In the genomic region with DNA sequence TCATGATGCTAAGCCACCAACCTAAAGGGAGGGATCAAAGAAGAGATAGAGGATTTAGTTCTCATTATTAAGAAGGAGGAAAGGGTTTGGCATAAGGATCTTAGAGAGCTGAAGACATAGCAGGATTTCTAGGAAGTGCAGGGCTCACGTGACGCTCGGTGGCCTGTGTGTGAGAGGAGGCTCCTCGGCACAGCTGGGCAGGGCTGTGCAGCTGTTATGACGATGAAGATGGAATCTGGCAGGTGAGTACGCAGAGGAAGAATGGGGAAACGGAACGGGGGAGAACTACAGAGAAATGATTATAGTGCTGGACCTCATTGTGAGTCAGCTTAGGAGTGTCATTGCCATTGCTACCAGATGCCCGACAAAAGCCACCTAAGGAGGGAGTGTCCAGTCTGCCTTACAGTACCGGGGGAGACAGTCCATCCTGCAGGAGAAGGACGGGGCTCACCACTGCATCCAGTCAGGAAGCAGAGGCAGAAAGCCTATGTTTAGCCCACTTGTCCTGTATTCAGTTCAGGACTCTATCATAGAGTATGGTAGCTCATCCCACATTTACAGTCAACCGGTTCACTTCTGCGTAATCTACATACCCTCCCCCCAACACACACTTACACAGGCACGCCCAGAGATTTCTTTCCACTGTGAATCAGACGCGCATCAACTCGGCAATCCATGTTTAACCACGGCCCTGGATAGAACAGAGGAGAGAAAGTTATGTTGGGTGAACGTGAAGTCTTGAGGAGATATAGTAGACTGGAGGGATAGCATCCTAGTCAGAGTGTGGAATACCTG, we compare ENCODE assay signal across 25 mouse cellular contexts. TPM values are rescaled to one million over a fixed set of nuclear protein-coding genes. Genes with fewer than 3 reads are reported as not detected.
A peak's percentile ranks its signal among the peaks of the same experiment; 100 is the strongest.
DNase-seq lines count a peak whose midpoint lies in the region; ATAC-seq lines count a peak whose summit lies in the region.
"Had no signal": no experiment of that assay in that cellular context is flagged by ENCODE, and none has a peak within 500 bp of the region (broad histone marks: within the 10 kb centered on the region; RNA-seq: fewer than 3 reads in every experiment).

No protein-coding gene starts in this region.

- H3K4me2 ChIP-seq in intestine, embryonic 14.5 days (ENCODE audit: low read length) = no peak overlapping the region
- no peak overlapping the region for H3K4me2 ChIP-seq in intestine, embryonic 15.5 days (replicated peaks)
- H3K4me2 ChIP-seq in liver, embryonic 15.5 days = peak overlapping the region; percentile 8; the same call in 1 of the 2 replicates
- H3K4me2 ChIP-seq in hindbrain, embryonic 11.5 days (replicated peaks; ENCODE audit: low read depth, low read length) = no peak overlapping the region
- H3K4me2 ChIP-seq: heart, embryonic 15.5 days; hindbrain, embryonic 15.5 days; kidney, embryonic 15.5 days had no signal

- DNase-seq in intestine, embryonic 14.5 days (ENCODE audit: low spot score) = peak; percentile 32
- DNase-seq in spleen, postnatal 4 days (ENCODE audit: low spot score in 2 of 2) = peak; percentile 8 to 52
- no peak for DNase-seq in spleen, adult 18-20 months
- DNase-seq in cerebellum, adult 9-10 months = no peak
- DNase-seq in hindbrain, embryonic 11.5 days (ENCODE audit: low spot score) = no peak
- DNase-seq in ovary, postnatal 10 days (ENCODE audit: low spot score) = no peak
- DNase-seq: adrenal gland, postnatal 25 days; cerebellum, adult 8-10 months; gastrocnemius, postnatal 25 days; heart, postnatal 4 days; layer of hippocampus, adult 9-11 months; retina, postnatal 1 day; right cerebral cortex, postnatal 4 days had no signal

- H3K27me3 ChIP-seq in intestine, embryonic 14.5 days (replicated peaks; ENCODE audit: control insufficient read depth, insufficient read depth, low read length) = no peaks in the 10 kb centered on the region
- no peaks in the 10 kb centered on the region for H3K27me3 ChIP-seq in intestine, embryonic 15.5 days (replicated peaks)
- H3K27me3 ChIP-seq in liver, embryonic 15.5 days = no peaks in the 10 kb centered on the region
- H3K27me3 ChIP-seq in hindbrain, embryonic 11.5 days (ENCODE audit: control insufficient read depth, insufficient read depth, low read length) = no peaks in the 10 kb centered on the region
- H3K27me3 ChIP-seq: heart, embryonic 15.5 days; hindbrain, embryonic 15.5 days; kidney, embryonic 15.5 days had no signal

- H3K4me1 ChIP-seq in intestine, embryonic 14.5 days (replicated peaks; ENCODE audit: control insufficient read depth, insufficient read depth, low read length) = no peaks in the 10 kb centered on the region
- no peaks in the 10 kb centered on the region for H3K4me1 ChIP-seq in intestine, embryonic 15.5 days (replicated peaks)
- peaks cover 31% of the 10 kb centered on the region for H3K4me1 ChIP-seq in liver, embryonic 15.5 days (replicated peaks)
- H3K4me1 ChIP-seq in hindbrain, embryonic 11.5 days (replicated peaks; ENCODE audit: control insufficient read depth, insufficient read depth, low read length) = no peaks in the 10 kb centered on the region
- H3K4me1 ChIP-seq: heart, embryonic 15.5 days; hindbrain, embryonic 15.5 days; kidney, embryonic 15.5 days; midbrain, embryonic 10.5 days had no signal

- ATAC-seq in intestine, embryonic 14.5 days (replicated peaks; ENCODE audit: low FRiP score, low TSS enrichment, low read depth) = no peak
- no peak for ATAC-seq in intestine, embryonic 15.5 days
- no peak for ATAC-seq in liver, embryonic 15.5 days (ENCODE audit: insufficient read depth)
- no peak for ATAC-seq in hindbrain, embryonic 11.5 days (ENCODE audit: low FRiP score)
- ATAC-seq: CD4-positive, CD25-positive, alpha-beta regulatory T cell, adult 4 months; forebrain, embryonic 16.5 days; intestine, embryonic 16.5 days; lung, postnatal 0 days had no signal

- 83% methylated on average over 19 of the region's 19 CpGs for WGBS in intestine, embryonic 14.5 days
- WGBS in intestine, embryonic 15.5 days = 79% methylated on average over 19 of the region's 19 CpGs
- WGBS in liver, embryonic 15.5 days (ENCODE audit: insufficient replicate concordance) = 71% methylated on average over 19 of the region's 19 CpGs
- 89% methylated on average over 19 of the region's 19 CpGs for WGBS in hindbrain, embryonic 11.5 days

- no peaks in the 10 kb centered on the region for H3K9me3 ChIP-seq in intestine, embryonic 14.5 days (ENCODE audit: control insufficient read depth, low read length)
- no peaks in the 10 kb centered on the region for H3K9me3 ChIP-seq in intestine, embryonic 15.5 days
- H3K9me3 ChIP-seq in liver, embryonic 15.5 days (replicated peaks) = no peaks in the 10 kb centered on the region
- H3K9me3 ChIP-seq in hindbrain, embryonic 11.5 days (ENCODE audit: control insufficient read depth, low read length) = no peaks in the 10 kb centered on the region
- H3K9me3 ChIP-seq: heart, embryonic 15.5 days; hindbrain, embryonic 15.5 days; midbrain, embryonic 10.5 days had no signal

- no peaks in the 10 kb centered on the region for H3K36me3 ChIP-seq in intestine, embryonic 14.5 days (ENCODE audit: control insufficient read depth, insufficient read depth, low read length)
- H3K36me3 ChIP-seq in intestine, embryonic 15.5 days = no peaks in the 10 kb centered on the region
- no peaks in the 10 kb centered on the region for H3K36me3 ChIP-seq in liver, embryonic 15.5 days (replicated peaks)
- H3K36me3 ChIP-seq in hindbrain, embryonic 11.5 days (ENCODE audit: control insufficient read depth, insufficient read depth, low read length) = no peaks in the 10 kb centered on the region
- H3K36me3 ChIP-seq: heart, embryonic 15.5 days; hindbrain, embryonic 15.5 days; kidney, embryonic 15.5 days; midbrain, embryonic 10.5 days had no signal

- no peak overlapping the region for H3K9ac ChIP-seq in intestine, embryonic 14.5 days (ENCODE audit: low read length)
- H3K9ac ChIP-seq in intestine, embryonic 15.5 days = no peak overlapping the region
- H3K9ac ChIP-seq in liver, embryonic 15.5 days = no peak overlapping the region
- no peak overlapping the region for H3K9ac ChIP-seq in hindbrain, embryonic 11.5 days (ENCODE audit: low read depth, low read length)
- H3K9ac ChIP-seq: heart, embryonic 15.5 days; hindbrain, embryonic 15.5 days; kidney, embryonic 15.5 days had no signal

- no peak overlapping the region for H3K4me3 ChIP-seq in intestine, embryonic 14.5 days (ENCODE audit: low read depth, low read length)
- H3K4me3 ChIP-seq in intestine, embryonic 15.5 days (replicated peaks) = no peak overlapping the region
- no peak overlapping the region for H3K4me3 ChIP-seq in liver, embryonic 15.5 days (replicated peaks)
- H3K4me3 ChIP-seq in hindbrain, embryonic 11.5 days (ENCODE audit: low read depth, low read length) = no peak overlapping the region
- H3K4me3 ChIP-seq: heart, embryonic 15.5 days; hindbrain, embryonic 15.5 days; kidney, embryonic 15.5 days; left cerebral cortex, adult 2 months; midbrain, embryonic 10.5 days had no signal

- H3K27ac ChIP-seq in intestine, embryonic 14.5 days (ENCODE audit: low read depth) = no peak overlapping the region
- no peak overlapping the region for H3K27ac ChIP-seq in intestine, embryonic 15.5 days
- peak overlapping the region; percentile 56 for H3K27ac ChIP-seq in liver, embryonic 15.5 days (replicated peaks)
- no peak overlapping the region for H3K27ac ChIP-seq in hindbrain, embryonic 11.5 days (ENCODE audit: low read depth, low read length)
- H3K27ac ChIP-seq: heart, embryonic 15.5 days; hindbrain, embryonic 15.5 days; kidney, embryonic 15.5 days; left cerebral cortex, adult 2 months; macrophage; midbrain, embryonic 10.5 days had no signal

RNA-seq across cellular contexts. Expression of a gene that starts 37.8 kb away (rescaled TPM):
- 27.3 and 31.9 TPM in 2 replicates for polyA plus RNA-seq in intestine, embryonic 14.5 days (2014; fragmentation: Nextera tagmentation; extraction: Ambion mirVana)
- 22.5 and 25.9 TPM in 2 replicates for polyA plus RNA-seq in intestine, embryonic 15.5 days (2015; fragmentation: Nextera tagmentation; extraction: Ambion mirVana)
- 42.3 and 46.7 TPM in 2 replicates for polyA plus RNA-seq in liver, embryonic 15.5 days (2015; fragmentation: Nextera tagmentation; extraction: Ambion mirVana)
- 33.8 and 39.4 TPM in 2 replicates for polyA plus RNA-seq in hindbrain, embryonic 11.5 days (2014; fragmentation: Nextera tagmentation; extraction: Ambion mirVana)

Comparison
In these comparisons a context has a peak if more than half of its experiments do, and no peak if none do; other contexts are left out.
1. DNase-seq: peak in intestine, embryonic 14.5 days (single experiment) and spleen, postnatal 4 days (2 of 2); none in spleen, adult 18-20 months (0 of 2), cerebellum, adult 9-10 months (single experiment), hindbrain, embryonic 11.5 days (single experiment) and ovary, postnatal 10 days (single experiment).